Mouse (Mus musculus): ENCODE measurements around the gene Eno3. TPM values are rescaled to one million over a fixed set of nuclear protein-coding genes. Genes with fewer than 3 reads are reported as not detected.

Eno3 gene
- polyA plus RNA-seq, 1 experiment from 2014 or later: 8.7 TPM

DNA sequence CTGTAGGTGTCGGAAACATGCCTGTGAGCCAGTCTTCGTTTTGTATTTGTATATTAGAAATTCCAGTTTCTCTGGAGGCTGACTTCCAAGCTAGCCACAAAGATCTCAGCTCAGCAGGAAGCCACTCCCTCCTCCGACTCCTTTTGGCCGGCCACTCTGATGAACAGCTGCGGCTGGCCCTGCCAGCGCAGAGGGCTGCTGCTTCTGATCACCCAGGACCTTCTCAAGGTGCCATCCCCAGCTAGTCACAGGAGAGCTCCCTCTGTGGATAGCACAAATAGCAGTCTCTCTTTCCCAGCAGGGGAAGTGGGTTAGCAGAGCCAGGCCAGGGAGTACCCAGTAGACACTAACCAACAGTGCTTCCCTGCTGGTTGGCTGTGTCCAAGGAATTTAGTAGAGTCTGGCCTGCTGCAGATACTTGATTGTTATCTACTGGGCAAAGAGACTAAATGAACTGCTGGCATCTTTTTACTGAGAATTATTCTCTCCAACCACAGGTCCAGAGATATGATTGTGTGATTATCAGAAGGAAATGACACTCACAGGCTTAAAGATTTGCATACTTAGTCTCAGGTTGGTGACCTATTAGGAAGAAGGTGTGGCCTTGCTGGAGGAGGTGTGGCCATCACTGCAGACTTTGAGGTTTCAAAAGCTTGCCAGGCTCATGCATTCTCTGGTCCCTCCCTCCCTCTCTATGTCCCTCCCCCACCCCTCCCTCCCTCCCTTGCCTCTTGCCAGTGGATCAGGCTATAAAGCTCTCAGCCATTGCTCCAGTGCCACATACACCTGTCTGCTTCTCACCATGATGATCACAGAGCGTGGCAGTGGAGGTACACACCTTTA, 34.8 kb upstream of the Eno3 start:
- Histone ChIP-seq H3K4me3 (replicated peaks; ENCODE audit: low read depth, low read length) (no peak overlapping the region), H3K4me1 (ENCODE audit: control insufficient read depth, insufficient read depth, low read length) (no peaks in the 10 kb centered on the region), H3K27ac (replicated peaks; ENCODE audit: low read depth, low read length) (no peak overlapping the region), H3K9me3 (ENCODE audit: control insufficient read depth, low read length) (no peaks in the 10 kb centered on the region), H3K9ac (replicated peaks; ENCODE audit: low read length) (no peak overlapping the region), H3K36me3 (ENCODE audit: control insufficient read depth, insufficient read depth, low read length) (no peaks in the 10 kb centered on the region), H3K4me2 (ENCODE audit: low read length) (no peak overlapping the region), H3K27me3 (ENCODE audit: control insufficient read depth, insufficient read depth, low read length) (no peaks in the 10 kb centered on the region)
- no peak for DNase-seq
- WGBS: 40% methylated on average over 7 of the region's 7 CpGs
- no peak for ATAC-seq (ENCODE audit: low FRiP score, low TSS enrichment)

GRCm38 (mm10) chr11:70623053-70623742, 33.8 kb upstream of the Eno3 start:
- Histone ChIP-seq H3K9ac (replicated peaks; ENCODE audit: low read length) (no peak overlapping the region), H3K9me3 (ENCODE audit: control insufficient read depth, low read length) (no peaks in the 10 kb centered on the region), H3K27me3 (ENCODE audit: control insufficient read depth, insufficient read depth, low read length) (no peaks in the 10 kb centered on the region), H3K4me1 (ENCODE audit: control insufficient read depth, insufficient read depth, low read length) (no peaks in the 10 kb centered on the region), H3K4me2 (ENCODE audit: low read length) (no peak overlapping the region), H3K4me3 (replicated peaks; ENCODE audit: low read depth, low read length) (no peak overlapping the region), H3K36me3 (ENCODE audit: control insufficient read depth, insufficient read depth, low read length) (no peaks in the 10 kb centered on the region), H3K27ac (replicated peaks; ENCODE audit: low read depth, low read length) (no peak overlapping the region)
- DNase-seq (no peak), ATAC-seq (ENCODE audit: low FRiP score, low TSS enrichment) (no peak)
- 83% methylated on average over 10 of the region's 10 CpGs for WGBS

GRCm38 (mm10) chr11:70625473-70625872, 31.5 kb upstream of the Eno3 start:
- WGBS: 56% methylated on average over 4 of the region's 4 CpGs

GRCm38 (mm10) chr11:70626877-70627276, 30.1 kb upstream of the Eno3 start:
- no peak for ATAC-seq (ENCODE audit: low FRiP score, low TSS enrichment)
- Histone ChIP-seq H3K36me3 (ENCODE audit: control insufficient read depth, insufficient read depth, low read length) (no peaks in the 10 kb centered on the region), H3K4me1 (ENCODE audit: control insufficient read depth, insufficient read depth, low read length) (no peaks in the 10 kb centered on the region), H3K4me3 (replicated peaks; ENCODE audit: low read depth, low read length) (no peak overlapping the region), H3K27me3 (ENCODE audit: control insufficient read depth, insufficient read depth, low read length) (no peaks in the 10 kb centered on the region), H3K9ac (replicated peaks; ENCODE audit: low read length) (no peak overlapping the region), H3K27ac (replicated peaks; ENCODE audit: low read depth, low read length) (no peak overlapping the region), H3K9me3 (ENCODE audit: control insufficient read depth, low read length) (no peaks in the 10 kb centered on the region), H3K4me2 (ENCODE audit: low read length) (no peak overlapping the region)
- DNase-seq: no peak
- WGBS: 80% methylated on average over 4 of the region's 4 CpGs

More at GRCm38 (mm10) chr11:70625473-70625872, 31.5 kb upstream of the Eno3 start:
- no peaks in the 10 kb centered on the region for H3K4me1 ChIP-seq (ENCODE audit: control insufficient read depth, insufficient read depth, low read length)
- DNase-seq (peak; percentile 74), ATAC-seq (ENCODE audit: low FRiP score, low TSS enrichment) (no peak)
- no peak overlapping the region for H3K4me3 ChIP-seq (replicated peaks; ENCODE audit: low read depth, low read length)
- H3K27me3 ChIP-seq (ENCODE audit: control insufficient read depth, insufficient read depth, low read length): no peaks in the 10 kb centered on the region
- no peaks in the 10 kb centered on the region for H3K36me3 ChIP-seq (ENCODE audit: control insufficient read depth, insufficient read depth, low read length)
- no peak overlapping the region for H3K27ac ChIP-seq (replicated peaks; ENCODE audit: low read depth, low read length)
- H3K9me3 ChIP-seq (ENCODE audit: control insufficient read depth, low read length): no peaks in the 10 kb centered on the region
- no peak overlapping the region for H3K4me2 ChIP-seq (ENCODE audit: low read length)
- no peak overlapping the region for H3K9ac ChIP-seq (replicated peaks; ENCODE audit: low read length)

GRCm38 (mm10) chr11:70628431-70628830, 28.6 kb upstream of the Eno3 start:
- DNase-seq (no peak), ATAC-seq (ENCODE audit: low FRiP score, low TSS enrichment) (no peak)

GRCm38 (mm10) chr11:70629557-70629956, 27.4 kb upstream of the Eno3 start:
- H3K9me3 ChIP-seq (ENCODE audit: control insufficient read depth, low read length): no peaks in the 10 kb centered on the region
- H3K4me3 ChIP-seq (replicated peaks; ENCODE audit: low read depth, low read length): no peak overlapping the region
- ATAC-seq (ENCODE audit: low FRiP score, low TSS enrichment) (no peak), DNase-seq (peak; percentile 48)
- WGBS: 64% methylated on average over 5 of the region's 5 CpGs
- no peak overlapping the region for H3K9ac ChIP-seq (replicated peaks; ENCODE audit: low read length)
- H3K36me3 ChIP-seq (ENCODE audit: control insufficient read depth, insufficient read depth, low read length): no peaks in the 10 kb centered on the region
- no peak overlapping the region for H3K4me2 ChIP-seq (ENCODE audit: low read length)
- H3K27ac ChIP-seq (replicated peaks; ENCODE audit: low read depth, low read length): no peak overlapping the region
- H3K4me1 ChIP-seq (ENCODE audit: control insufficient read depth, insufficient read depth, low read length): no peaks in the 10 kb centered on the region
- H3K27me3 ChIP-seq (ENCODE audit: control insufficient read depth, insufficient read depth, low read length): no peaks in the 10 kb centered on the region

More at GRCm38 (mm10) chr11:70628431-70628830, 28.6 kb upstream of the Eno3 start:
- no peaks in the 10 kb centered on the region for H3K27me3 ChIP-seq (ENCODE audit: control insufficient read depth, insufficient read depth, low read length)
- no peak overlapping the region for H3K9ac ChIP-seq (replicated peaks; ENCODE audit: low read length)
- H3K36me3 ChIP-seq (ENCODE audit: control insufficient read depth, insufficient read depth, low read length): no peaks in the 10 kb centered on the region
- no peak overlapping the region for H3K4me3 ChIP-seq (replicated peaks; ENCODE audit: low read depth, low read length)
- H3K4me1 ChIP-seq (ENCODE audit: control insufficient read depth, insufficient read depth, low read length): no peaks in the 10 kb centered on the region
- no peaks in the 10 kb centered on the region for H3K9me3 ChIP-seq (ENCODE audit: control insufficient read depth, low read length)
- H3K4me2 ChIP-seq (ENCODE audit: low read length): no peak overlapping the region
- WGBS: 77% methylated on average over 2 of the region's 2 CpGs
- H3K27ac ChIP-seq (replicated peaks; ENCODE audit: low read depth, low read length): no peak overlapping the region

GRCm38 (mm10) chr11:70630129-70630528, 26.9 kb upstream of the Eno3 start:
- Histone ChIP-seq H3K4me1 (ENCODE audit: control insufficient read depth, insufficient read depth, low read length) (no peaks in the 10 kb centered on the region), H3K9me3 (ENCODE audit: control insufficient read depth, low read length) (no peaks in the 10 kb centered on the region), H3K36me3 (ENCODE audit: control insufficient read depth, insufficient read depth, low read length) (no peaks in the 10 kb centered on the region), H3K27ac (replicated peaks; ENCODE audit: low read depth, low read length) (no peak overlapping the region), H3K4me2 (ENCODE audit: low read length) (no peak overlapping the region), H3K9ac (replicated peaks; ENCODE audit: low read length) (no peak overlapping the region), H3K27me3 (ENCODE audit: control insufficient read depth, insufficient read depth, low read length) (no peaks in the 10 kb centered on the region), H3K4me3 (replicated peaks; ENCODE audit: low read depth, low read length) (no peak overlapping the region)
- ATAC-seq (ENCODE audit: low FRiP score, low TSS enrichment) (no peak), DNase-seq (no peak)
- WGBS: 73% methylated on average over 7 of the region's 7 CpGs

DNA sequence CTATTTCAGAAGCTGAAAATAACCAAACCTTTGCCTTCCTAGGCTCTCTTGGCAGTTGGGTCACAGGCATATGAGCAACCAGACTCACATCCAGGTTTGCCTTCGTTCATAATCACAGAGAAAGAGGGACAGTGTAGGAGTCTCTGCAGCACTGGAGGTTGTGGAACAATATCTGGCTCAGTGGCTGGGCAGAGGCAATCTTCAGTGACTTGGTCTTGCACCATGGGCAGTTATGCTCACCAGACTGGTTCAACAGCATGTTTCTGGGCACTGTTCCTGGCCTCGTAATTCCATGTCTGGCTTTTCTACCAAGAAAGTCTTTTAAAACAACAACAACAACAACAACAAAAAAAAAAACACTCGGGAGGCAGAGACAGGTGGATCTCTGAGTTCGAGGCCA, 21.4 kb upstream of the Eno3 start:
- Histone ChIP-seq H3K27me3 (ENCODE audit: control insufficient read depth, insufficient read depth, low read length) (no peaks in the 10 kb centered on the region), H3K36me3 (ENCODE audit: control insufficient read depth, insufficient read depth, low read length) (no peaks in the 10 kb centered on the region), H3K4me3 (replicated peaks; ENCODE audit: low read depth, low read length) (no peak overlapping the region), H3K9ac (replicated peaks; ENCODE audit: low read length) (no peak overlapping the region), H3K27ac (replicated peaks; ENCODE audit: low read depth, low read length) (no peak overlapping the region), H3K4me1 (ENCODE audit: control insufficient read depth, insufficient read depth, low read length) (no peaks in the 10 kb centered on the region), H3K4me2 (ENCODE audit: low read length) (no peak overlapping the region), H3K9me3 (ENCODE audit: control insufficient read depth, low read length) (no peaks in the 10 kb centered on the region)
- DNase-seq (no peak), ATAC-seq (ENCODE audit: low FRiP score, low TSS enrichment) (no peak)
- 89% methylated on average over 4 of the region's 4 CpGs for WGBS

- no peak overlapping the region for H3K4me2 ChIP-seq (ENCODE audit: low read length)
- no peak for ATAC-seq (ENCODE audit: low FRiP score, low TSS enrichment)
- H3K36me3 ChIP-seq (ENCODE audit: control insufficient read depth, insufficient read depth, low read length): peaks cover 2% of the 10 kb centered on the region
- H3K27ac ChIP-seq (replicated peaks; ENCODE audit: low read depth, low read length): no peak overlapping the region
- no peak overlapping the region for H3K4me3 ChIP-seq (replicated peaks; ENCODE audit: low read depth, low read length)
- H3K27me3 ChIP-seq (ENCODE audit: control insufficient read depth, insufficient read depth, low read length): no peaks in the 10 kb centered on the region
- no peak for DNase-seq
- no peaks in the 10 kb centered on the region for H3K9me3 ChIP-seq (ENCODE audit: control insufficient read depth, low read length)
- 95% methylated on average over 1 of the region's 1 CpGs for WGBS
- H3K9ac ChIP-seq (replicated peaks; ENCODE audit: low read length): no peak overlapping the region
- no peaks in the 10 kb centered on the region for H3K4me1 ChIP-seq (ENCODE audit: control insufficient read depth, insufficient read depth, low read length)
Measured at GRCm38 (mm10) chr11:70637764-70638163, 19.2 kb upstream of the Eno3 start.
